Mouse (Mus musculus) kidney, adult 2 months (tissue): ENCODE measurements around the gene Colec11. TPM values are rescaled to one million over a fixed set of nuclear protein-coding genes. Genes with fewer than 3 reads are reported as not detected.

Experiments used
- DNase-seq: peaks from one replicate; pipeline ENCODE4 v3.0.0; 2021
- H3K27ac ChIP-seq: fragments of 200-500 bp; 2 replicates; pipeline ENCODE4 v1.5.1; 2012; ENCODE audit warnings: low read depth, low read length, control low read depth, inconsistent platforms; ENCODE audit not compliant: insufficient read depth
- H3K27me3 ChIP-seq: fragments of 200-500 bp; replicated peaks from 2 replicates; pipeline ENCODE4 v1.6.1; 2012; ENCODE audit warnings: mild to moderate bottlenecking, moderate library complexity, low read length, inconsistent platforms; ENCODE audit not compliant: control insufficient read depth, insufficient read depth
- H3K36me3 ChIP-seq: fragments of 200-500 bp; 2 replicates; pipeline ENCODE4 v1.6.1; 2012; ENCODE audit warnings: mild to moderate bottlenecking, moderate library complexity, low read length, inconsistent platforms; ENCODE audit not compliant: control insufficient read depth, insufficient read depth
- H3K4me1 ChIP-seq: fragments of 200-500 bp; 2 replicates; pipeline ENCODE4 v1.6.1; 2011; ENCODE audit warnings: low read length; ENCODE audit not compliant: control insufficient read depth, insufficient read depth
- H3K4me3 ChIP-seq: fragments of 200-500 bp; 2 replicates; pipeline ENCODE4 v1.5.1; 2011; ENCODE audit warnings: mild to moderate bottlenecking, low read depth, low read length, control low read depth; ENCODE audit not compliant: insufficient read depth
- CTCF ChIP-seq: fragments of 200-500 bp; conservative IDR thresholded peaks from 2 replicates; pipeline ENCODE4 v1.5.1; 2011; ENCODE audit warnings: low read depth, mild to moderate bottlenecking, control low read depth, low read length, moderate library complexity, mixed read lengths; ENCODE audit not compliant: insufficient read depth, insufficient read length
- POLR2A ChIP-seq: fragments of 200-500 bp; IDR thresholded peaks from one replicate; pipeline ENCODE4 v1.6.1; 2011; ENCODE audit warnings: low read depth, low read length, control low read depth
- WGBS: fragments of 180-500 bp; shearing (Covaris S2); methylation state at CpG from one replicate; pipeline ENCODE4 v1.1.7; 2018; 5-methylcytosine and 5-hydroxymethylcytosine counted together
- polyA plus RNA-seq: library from polyadenylated mRNA; depleted of rRNA; stranded (reverse); fragments of >200 nt; gene quantifications from 2 replicates; pipeline ENCODE4 v1.2.3, GENCODE M21; 2012; rRNA removed

Colec11 gene
- polyA plus RNA-seq, 1 experiment = 1.6 TPM

GRCm38 (mm10) chr12:28548887-28549286 lies 74.3 kb downstream of the Colec11 start:
- TF ChIP-seq CTCF (no peak), POLR2A (no peak)
- H3K36me3 ChIP-seq = no peaks in the 10 kb centered on the region
- H3K4me1 ChIP-seq = no peaks in the 10 kb centered on the region
- no peak for DNase-seq
- no peak overlapping the region for H3K4me3 ChIP-seq
- WGBS = 41% methylated on average over 4 of the region's 4 CpGs
- H3K27me3 ChIP-seq = no peaks in the 10 kb centered on the region
- no peak overlapping the region for H3K27ac ChIP-seq

Other genes with a start within 250 kb of the Colec11 start
- not detected in 2 replicates for gene Dcdc2c, start 71.0 kb downstream of the Colec11 start, polyA plus RNA-seq
- 0.13 TPM in 1 of 2 replicates, not detected in the other for gene Allc, start 40.9 kb downstream of the Colec11 start, polyA plus RNA-seq
- gene Rps7, start 12.6 kb upstream of the Colec11 start, polyA plus RNA-seq = 212 and 286 TPM in 2 replicates
- 8.5 and 9.8 TPM in 2 replicates for gene Rnaseh1, start 26.2 kb upstream of the Colec11 start, polyA plus RNA-seq
- gene Adi1, start 51.9 kb upstream of the Colec11 start, polyA plus RNA-seq = 35.2 and 53.9 TPM in 2 replicates
- 30.1 and 30.6 TPM in 2 replicates for gene Trappc12, start 127.1 kb upstream of the Colec11 start, polyA plus RNA-seq
- 25.9 and 29.4 TPM in 2 replicates for gene Eipr1, start 128.4 kb upstream of the Colec11 start, polyA plus RNA-seq